Mouse (Mus musculus) heart, adult 2 months (tissue): Measurements from ENCODE around the gene Ifitm5. TPM values are rescaled to one million over a fixed set of nuclear protein-coding genes. Genes with fewer than 3 reads are reported as not detected.

Experiments used
- DNase-seq, 2 experiments: peaks; one replicate each; pipeline ENCODE4 v3.0.0; 2021
- H3K27ac ChIP-seq: fragments of 200-600 bp; 2 replicates; pipeline ENCODE4 v1.8.1; 2022
- H3K27me3 ChIP-seq: fragments of 200-500 bp; 2 replicates; pipeline ENCODE4 v1.6.1; 2012; ENCODE audit warnings: mild to moderate bottlenecking, low read length, inconsistent platforms, mixed read lengths; ENCODE audit not compliant: control insufficient read depth, insufficient read depth
- H3K36me3 ChIP-seq: fragments of 200-500 bp; 2 replicates; pipeline ENCODE4 v1.6.1; 2012; ENCODE audit warnings: low read length, inconsistent platforms; ENCODE audit not compliant: control insufficient read depth, insufficient read depth
- H3K4me1 ChIP-seq: fragments of 200-500 bp; 2 replicates; pipeline ENCODE4 v1.6.1; 2011; ENCODE audit warnings: low read length; ENCODE audit not compliant: control insufficient read depth, insufficient read depth
- H3K4me3 ChIP-seq: fragments of 200-600 bp; 2 replicates; pipeline ENCODE4 v1.8.1; 2022
- H3K79me2 ChIP-seq: fragments of 200-500 bp; replicated peaks from 2 replicates; pipeline ENCODE4 v1.6.1; 2012; ENCODE audit warnings: mild to moderate bottlenecking, inconsistent platforms, low read length, moderate library complexity, mixed read lengths; ENCODE audit not compliant: control insufficient read depth, insufficient read depth
- H3K9ac ChIP-seq: fragments of 200-500 bp; 2 replicates; pipeline ENCODE4 v1.6.1; 2012; ENCODE audit warnings: low read depth, mild to moderate bottlenecking, control low read depth, inconsistent platforms, low read length, mixed read lengths
- CTCF ChIP-seq: fragments of 200-600 bp; IDR thresholded peaks from 2 replicates; pipeline ENCODE4 v1.8.1; 2022; ENCODE audit warnings: antibody characterized with exemption, mild to moderate bottlenecking, moderate library complexity
- EP300 ChIP-seq: fragments of 200-500 bp; IDR thresholded peaks from 2 replicates; pipeline ENCODE4 v1.6.1; 2011; ENCODE audit warnings: low read depth, low read length, control low read depth; ENCODE audit not compliant: insufficient read depth
- POLR2A ChIP-seq: fragments of 200-500 bp; IDR thresholded peaks from 2 replicates; pipeline ENCODE4 v1.6.1; 2011; ENCODE audit warnings: mild to moderate bottlenecking, low read depth, low read length, control low read depth; ENCODE audit not compliant: insufficient read depth
- WGBS: fragments of 180-500 bp; shearing (Covaris S2); methylation state at CpG from one replicate; pipeline ENCODE4 v1.1.7; 2018; 5-methylcytosine and 5-hydroxymethylcytosine counted together
- intact Hi-C: fragments of 180-260 bp; cut with DNase I; formaldehyde crosslinking; loops from one replicate; pipeline ENCODE4 v1.15.1; 2025
- polyA plus RNA-seq: library from polyadenylated mRNA; depleted of rRNA; stranded (reverse); fragments of >200 nt; gene quantifications from 2 replicates; pipeline ENCODE4 v1.2.3, GENCODE M21; 2012
- total RNA-seq, 2 experiments: library from RNA; stranded (reverse); gene quantifications; 2 replicates each; pipeline ENCODE4 v1.2.3; 2021

Ifitm5 gene
- total and polyA plus RNA-seq, 3 experiments: 0.32 to 2.0 (median 0.34) TPM

DNA sequence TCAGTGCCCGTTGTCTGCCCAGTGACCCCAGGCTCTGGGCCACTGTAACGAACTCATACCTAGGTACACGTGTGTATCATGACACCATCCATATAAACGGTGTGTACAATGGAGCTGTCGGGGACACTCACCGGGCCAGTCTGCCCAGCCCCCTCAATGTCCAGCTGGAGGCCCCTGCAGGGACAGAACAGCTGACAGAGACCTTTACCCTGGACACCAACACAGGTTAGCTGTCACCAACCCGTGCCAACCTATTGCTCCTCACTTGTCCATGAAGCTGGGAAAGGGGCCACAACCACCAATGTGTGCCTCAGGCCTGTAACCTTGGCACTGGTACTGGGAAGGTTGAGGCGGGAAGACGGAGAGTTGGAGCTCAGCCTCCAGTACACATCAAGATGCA, 7.8 kb downstream of the Ifitm5 start:
- Histone ChIP-seq H3K4me1 (peaks cover 19% of the 10 kb centered on the region), H3K36me3 (no peaks in the 10 kb centered on the region), H3K4me3 (peak overlapping the region; percentile 66), H3K79me2 (no peaks in the 10 kb centered on the region), H3K27ac (peak overlapping the region; percentile 97), H3K27me3 (no peaks in the 10 kb centered on the region), H3K9ac (peak overlapping the region; percentile 82)
- WGBS: 42% methylated on average over 9 of the region's 9 CpGs
- TF ChIP-seq EP300 (no peak), POLR2A (no peak), CTCF (no peak)
- DNase-seq: peak; percentile 44 to 58
- intact Hi-C loops: loop anchor here (1.0 to 5.0 kb wide), 2 partner anchors 11 to 250 kb away; partner anchors contain the start of genes Hras and Lrrc56

DNA sequence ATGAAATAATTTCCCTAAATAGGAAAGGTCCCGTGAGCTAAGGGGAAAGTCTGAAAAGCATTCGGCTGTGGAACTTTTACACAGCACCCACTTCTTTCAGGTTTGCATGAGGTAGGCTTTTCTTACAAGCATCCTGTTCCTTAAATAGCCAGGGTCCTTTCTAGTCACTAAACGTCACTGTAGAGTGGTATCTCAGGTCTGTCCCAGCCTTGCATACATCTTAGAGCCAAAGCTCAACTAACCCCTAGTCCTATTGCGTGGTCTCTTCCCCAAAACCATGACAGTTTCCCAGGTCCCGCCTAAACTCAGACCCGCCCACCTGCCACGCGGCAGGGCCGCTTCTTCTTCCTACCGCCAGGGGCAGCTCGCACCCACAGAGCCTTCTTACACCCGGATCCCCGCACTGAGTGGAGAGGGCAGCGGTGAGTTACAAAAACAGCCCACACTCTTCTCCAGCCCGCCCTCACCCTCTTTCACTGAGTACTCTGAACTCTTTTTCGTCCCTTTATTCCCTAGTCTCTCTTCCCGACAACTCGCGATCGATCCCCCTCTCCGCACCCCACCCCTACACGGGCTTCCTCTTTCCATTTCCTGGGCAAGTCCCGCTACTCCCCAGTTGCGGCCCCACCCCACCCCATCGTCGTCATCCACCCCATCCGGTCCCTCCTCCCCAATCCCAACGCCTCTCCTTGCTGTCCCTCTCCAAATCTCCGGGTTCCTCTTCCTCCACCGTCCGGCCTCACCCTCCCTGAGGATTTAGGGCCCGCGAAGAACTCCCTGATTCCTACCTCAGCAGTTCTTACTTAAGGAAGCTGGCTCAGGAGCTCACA, 8.7 kb downstream of the Ifitm5 start, which contains the start of gene Pgghg:
TSS of gene Pgghg (plus strand) at position 170 of the 830 bp plus-strand sequence.
- Histone ChIP-seq H3K79me2 (no peaks in the 10 kb centered on the region), H3K36me3 (no peaks in the 10 kb centered on the region), H3K4me1 (peaks cover 13% of the 10 kb centered on the region), H3K9ac (peak within 1 kb of the TSS; percentile 82), H3K4me3 (peak within 1 kb of the TSS; percentile 66), H3K27ac (peak within 1 kb of the TSS; percentile 97), H3K27me3 (no peaks in the 10 kb centered on the region)
- TF ChIP-seq CTCF (peak; percentile 94), POLR2A (peak; percentile 92), EP300 (peak; percentile 10; the same call in 1 of the 2 replicates)
- intact Hi-C loops: loop anchor here (1.0 to 5.0 kb wide), 6 partner anchors 12 to 251 kb away; partner anchors contain the start of genes Hras and Lrrc56
- peak; percentile 90 to 92 for DNase-seq
- 2% methylated on average over 33 of the region's 33 CpGs for WGBS

DNA sequence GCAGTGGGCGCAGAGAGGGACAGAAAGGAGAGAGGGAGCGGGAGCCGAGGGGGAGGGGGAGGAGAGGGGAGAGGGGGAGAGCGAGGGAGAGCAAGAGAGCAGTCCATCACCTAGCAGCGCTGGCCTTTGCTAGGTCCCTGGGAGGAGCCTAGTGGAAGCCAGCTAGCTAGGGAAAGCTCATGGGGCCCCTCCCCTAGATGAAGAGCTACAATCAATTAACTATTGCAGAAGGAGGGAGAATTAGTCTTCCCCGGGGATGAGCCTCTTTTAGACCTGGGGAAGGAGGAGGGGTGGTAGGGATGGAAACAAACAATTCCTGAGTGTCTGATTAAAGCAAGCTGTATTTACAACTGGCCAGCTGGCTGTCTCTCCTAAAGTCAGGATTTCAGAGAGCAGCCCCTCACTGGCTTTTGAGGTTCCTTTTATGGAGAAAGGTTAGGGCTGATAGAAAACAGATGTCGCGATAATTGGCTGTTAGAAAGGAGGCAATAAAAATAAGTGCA, 10.4 kb downstream of the Ifitm5 start:
- Histone ChIP-seq H3K79me2 (no peaks in the 10 kb centered on the region), H3K4me3 (no peak overlapping the region), H3K27me3 (no peaks in the 10 kb centered on the region), H3K9ac (no peak overlapping the region), H3K36me3 (no peaks in the 10 kb centered on the region), H3K4me1 (peaks cover 10% of the 10 kb centered on the region), H3K27ac (no peak overlapping the region)
- TF ChIP-seq CTCF (no peak), POLR2A (no peak), EP300 (no peak)
- DNase-seq: peak in 1 of 2 experiments; percentile 33
- intact Hi-C loops: loop anchor here (2.0 to 5.0 kb wide), 3 partner anchors 31 to 253 kb away; partner anchors contain the start of genes Hras and Lrrc56
- 36% methylated on average over 8 of the region's 8 CpGs for WGBS

DNA sequence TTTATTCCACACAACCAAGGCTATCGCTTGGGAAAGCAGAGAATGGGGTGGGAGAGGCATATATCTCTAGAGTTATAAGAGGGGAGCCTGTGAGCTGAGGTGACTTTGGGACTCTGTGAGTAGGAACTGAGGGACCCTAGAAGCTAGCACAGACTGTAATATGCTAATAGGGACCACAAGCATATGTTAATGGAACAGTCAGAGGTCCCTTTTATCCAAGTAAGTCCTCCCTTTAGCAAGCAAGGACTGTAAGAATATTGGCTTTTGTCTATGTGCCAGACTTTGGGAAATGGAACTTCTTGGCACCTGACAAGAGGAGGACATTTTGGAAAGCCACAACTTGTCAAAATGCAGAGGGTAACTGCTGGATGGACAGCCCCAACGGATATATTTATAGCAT, 11.2 kb downstream of the Ifitm5 start:
- TF ChIP-seq POLR2A (no peak), EP300 (no peak), CTCF (no peak)
- Histone ChIP-seq H3K79me2 (no peaks in the 10 kb centered on the region), H3K9ac (no peak overlapping the region), H3K27ac (no peak overlapping the region), H3K27me3 (no peaks in the 10 kb centered on the region), H3K4me1 (peaks cover 10% of the 10 kb centered on the region), H3K36me3 (no peaks in the 10 kb centered on the region), H3K4me3 (no peak overlapping the region)
- 52% methylated on average over 2 of the region's 2 CpGs for WGBS
- intact Hi-C loops: no loop called here
- DNase-seq: no peak

DNA sequence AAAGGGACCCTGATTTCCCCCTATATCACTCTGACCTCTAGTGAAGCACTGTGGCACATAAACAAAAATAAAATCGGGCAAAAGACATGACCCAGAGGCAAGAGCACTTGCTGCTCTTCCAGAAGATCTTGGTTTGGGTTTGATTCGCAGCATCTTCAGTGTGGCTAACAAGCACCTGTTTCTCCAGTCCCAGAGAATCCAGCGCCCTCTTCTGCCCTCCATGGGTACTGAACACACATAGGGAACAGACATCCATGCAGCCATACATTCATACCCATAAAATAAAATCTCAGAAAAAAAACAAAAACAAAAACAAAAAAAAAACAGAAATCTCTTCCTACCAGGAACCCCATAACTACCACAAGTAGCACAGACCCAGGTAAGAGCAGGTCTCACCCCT, 11.7 kb downstream of the Ifitm5 start:
- H3K36me3 ChIP-seq: no peaks in the 10 kb centered on the region
- peaks cover 10% of the 10 kb centered on the region for H3K4me1 ChIP-seq
- no peak for DNase-seq
- H3K27me3 ChIP-seq: no peaks in the 10 kb centered on the region
- WGBS: 49% methylated on average over 3 of the region's 3 CpGs
- intact Hi-C loops: no loop called here
- no peak overlapping the region for H3K9ac ChIP-seq
- TF ChIP-seq CTCF (peak; percentile 38), POLR2A (no peak), EP300 (no peak)
- no peak overlapping the region for H3K4me3 ChIP-seq
- no peaks in the 10 kb centered on the region for H3K79me2 ChIP-seq
- no peak overlapping the region for H3K27ac ChIP-seq

DNA sequence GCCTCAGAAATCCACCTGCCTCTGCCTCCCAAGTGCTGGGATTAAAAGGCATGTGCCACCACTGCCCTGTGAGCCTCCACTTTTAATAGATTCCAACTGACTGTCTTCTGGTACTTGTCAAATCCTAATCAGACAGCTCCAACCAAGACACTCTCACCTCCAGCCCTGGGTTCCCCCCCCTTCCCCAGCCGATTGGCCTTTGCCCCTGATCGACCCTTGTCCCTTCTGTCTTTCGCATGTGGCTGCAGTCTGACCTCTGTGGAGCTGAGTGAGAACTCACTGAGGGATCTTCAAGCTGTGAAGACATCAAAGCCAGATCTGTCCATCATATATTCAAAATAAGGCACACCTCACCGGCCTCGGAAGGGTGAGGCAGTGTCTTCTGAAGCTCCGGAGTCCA, 22.9 kb downstream of the Ifitm5 start:
- Histone ChIP-seq H3K9ac (no peak overlapping the region), H3K27me3 (peaks cover 10% of the 10 kb centered on the region), H3K4me3 (no peak overlapping the region), H3K4me1 (peaks cover 3% of the 10 kb centered on the region), H3K27ac (no peak overlapping the region), H3K36me3 (no peaks in the 10 kb centered on the region), H3K79me2 (no peaks in the 10 kb centered on the region)
- no peak for TF ChIP-seq EP300
- no peak for TF ChIP-seq POLR2A
- no peak for TF ChIP-seq CTCF
- DNase-seq: no peak
- intact Hi-C loops: no loop called here
- 81% methylated on average over 6 of the region's 6 CpGs for WGBS
